Mouse (Mus musculus) spleen, adult 18-20 months (tissue): ENCODE measurements at regions not wholly inside any gene's neighbourhood (a gene's known extent, or its start where the extent isn't known, plus 50 kb on each side); places are given as distances from the start of the nearest gene placed in this dataset.
A peak's percentile ranks its signal among the peaks of the same experiment; 100 is the strongest.

Experiments
- DNase-seq, 2 experiments: peaks; one replicate each; pipeline ENCODE4 v3.0.0; 2022; ENCODE audit warnings: mixed read lengths in 2 of 2

DNA sequence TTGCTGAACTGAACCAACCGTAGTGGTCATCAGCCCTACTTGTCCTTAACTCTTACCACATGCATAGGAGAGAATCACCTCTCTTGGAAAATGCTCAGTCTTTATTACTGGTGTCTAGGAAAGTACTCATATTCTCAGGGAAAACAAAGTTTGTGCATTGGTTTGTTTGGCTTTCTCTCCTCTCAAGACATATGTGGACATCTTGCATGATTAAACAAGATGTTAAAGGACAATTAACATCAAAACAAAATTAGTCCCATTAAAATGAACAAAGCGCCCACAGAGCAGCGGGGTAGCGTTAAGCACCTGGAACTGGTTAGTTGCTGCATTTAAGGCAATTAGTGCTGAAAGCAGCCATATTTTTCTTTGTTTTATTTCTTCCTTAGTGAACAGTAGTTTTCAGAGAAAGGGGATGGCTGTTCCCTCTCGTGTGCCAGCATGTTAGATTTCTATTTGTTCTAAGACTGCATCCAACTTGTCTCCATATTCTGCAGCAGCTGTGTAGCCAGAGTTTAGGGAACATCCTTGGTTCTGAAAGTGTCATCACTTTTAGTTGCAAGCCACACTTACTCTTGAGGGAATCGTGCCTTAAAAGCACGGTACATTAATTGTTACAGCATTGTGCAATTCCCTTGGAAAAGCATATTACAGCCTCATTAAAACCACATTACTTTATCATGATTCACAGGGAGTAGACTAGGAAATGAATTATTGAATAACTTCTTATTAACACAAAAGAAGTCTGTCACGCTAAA is 137.7 kb downstream of the Ube2u start:
- no peak for DNase-seq

DNA sequence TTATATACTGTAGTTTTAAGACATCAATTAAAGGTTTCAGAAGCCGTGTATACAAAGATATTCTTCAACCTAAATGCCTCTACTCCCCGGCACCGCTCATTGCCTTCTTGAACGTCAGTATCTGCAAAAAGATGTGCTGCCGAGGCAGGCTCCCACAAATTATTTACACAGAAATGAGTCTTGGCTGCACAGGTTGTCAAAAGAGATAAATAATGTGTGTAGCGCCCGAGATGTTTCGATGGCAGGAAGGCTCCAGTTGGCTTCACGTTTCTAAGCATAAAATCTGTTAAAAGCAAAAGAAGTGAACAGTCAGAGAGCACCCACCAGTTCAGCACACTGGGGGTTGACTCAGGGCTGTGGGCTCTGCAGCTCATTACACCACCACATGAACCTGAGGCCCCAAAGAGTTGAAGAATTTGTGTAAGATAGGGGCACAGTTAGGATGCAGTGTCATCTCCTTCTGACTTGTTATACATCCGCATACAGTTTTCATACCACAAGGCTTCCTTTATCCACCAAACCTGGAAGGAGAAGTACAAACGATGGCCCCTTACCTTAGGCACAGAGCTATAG is 138.4 kb downstream of the Ube2u start:
- DNase-seq, result no peak

DNA sequence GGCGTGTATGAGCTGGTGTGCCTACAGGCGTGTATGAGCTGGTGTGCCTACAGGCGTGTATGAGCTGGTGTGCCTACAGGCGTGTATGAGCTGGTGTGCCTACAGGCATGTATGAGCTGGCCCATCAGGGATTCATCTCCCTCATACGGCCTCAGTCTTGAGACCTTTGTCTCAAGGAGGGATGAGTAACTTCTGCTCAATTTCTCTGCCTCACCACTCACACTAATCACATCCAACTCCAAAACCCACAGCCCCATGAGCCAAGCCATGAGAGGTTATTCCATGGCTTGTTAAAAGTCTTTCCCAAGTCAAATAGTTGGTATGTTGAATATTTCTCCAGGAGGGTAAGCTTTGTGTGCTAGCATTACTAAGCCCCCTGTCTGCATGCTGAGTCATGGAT is 146.0 kb downstream of the Ube2u start:
- no peak for DNase-seq

DNA sequence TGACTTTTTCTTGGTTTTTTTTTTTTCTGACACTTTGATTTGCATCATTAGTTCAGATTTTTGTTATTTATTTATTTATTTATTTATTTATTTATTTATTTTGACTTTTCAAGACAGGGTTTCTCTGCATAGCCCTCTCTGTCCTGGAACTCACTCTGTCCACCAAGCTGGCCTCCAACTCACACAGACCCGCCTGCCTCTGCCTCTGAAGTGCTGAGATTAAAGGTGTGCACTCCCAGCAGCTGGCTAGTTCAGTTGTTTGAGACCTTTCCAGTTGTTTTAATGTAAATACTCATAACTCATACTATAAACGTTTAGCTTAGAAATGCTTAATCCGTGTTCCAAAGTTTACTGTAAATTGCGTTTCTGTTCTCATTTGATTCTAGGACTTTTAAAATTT is 147.9 kb downstream of the Ube2u start:
- no peak for DNase-seq

DNA sequence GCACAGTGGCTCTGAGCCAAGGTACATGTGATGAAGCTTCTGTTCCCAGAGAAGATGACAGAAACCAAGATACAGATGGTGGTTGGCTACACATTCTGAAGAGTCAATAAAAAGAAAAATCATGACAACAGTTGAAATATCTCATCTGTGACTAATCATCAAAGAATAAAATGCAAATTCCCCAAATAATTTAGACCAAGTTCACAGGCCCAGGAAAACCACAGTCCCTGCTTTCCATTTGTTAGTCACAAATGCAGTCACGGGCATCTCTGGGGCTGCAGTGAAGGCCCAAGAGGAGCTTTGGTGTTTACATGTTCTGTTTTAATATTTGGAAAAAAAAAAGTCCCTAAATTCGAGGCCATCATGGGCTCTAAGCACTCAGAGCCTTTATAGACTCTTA is 142.1 kb upstream of the Cachd1 start:
- no peak for DNase-seq

DNA sequence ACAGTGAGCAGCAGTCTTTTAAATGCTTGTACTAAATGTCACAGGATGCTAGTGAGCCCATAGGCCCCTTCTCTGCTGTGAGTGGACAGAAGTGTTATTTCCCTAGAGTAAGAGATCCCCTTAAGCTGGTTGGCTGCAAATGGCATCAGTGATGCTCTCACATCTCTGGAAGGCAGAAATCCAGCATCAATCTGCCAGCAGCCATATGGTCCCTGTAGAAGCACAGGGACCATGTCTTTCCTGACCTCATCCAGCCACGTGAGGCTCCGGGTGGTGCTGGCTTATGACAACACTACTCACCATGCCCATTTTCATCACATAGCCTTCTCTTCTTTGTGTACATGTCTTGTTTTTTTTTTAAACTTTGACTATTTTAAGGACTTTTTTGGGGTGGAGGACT is 138.9 kb upstream of the Cachd1 start:
- DNase-seq, result no peak

DNA sequence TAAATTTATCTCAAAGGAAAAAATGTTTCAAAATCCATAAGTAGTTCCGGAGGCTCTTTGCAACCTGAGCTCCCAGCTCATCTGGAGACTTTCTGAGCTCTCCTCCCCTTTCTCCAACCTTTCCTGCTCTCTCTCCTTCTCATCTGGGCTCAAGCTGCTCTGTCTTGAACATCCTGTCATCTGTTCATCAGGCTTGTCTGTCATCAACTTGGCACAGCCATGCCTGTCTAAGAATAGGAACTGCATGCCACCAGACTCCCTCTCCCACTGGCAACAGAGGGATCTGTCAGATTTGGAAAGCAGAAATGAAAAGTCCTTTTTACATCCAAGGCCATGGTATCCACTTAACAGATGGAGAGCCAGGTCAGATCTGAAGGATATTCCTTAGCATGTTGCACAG is 115.3 kb upstream of the Cachd1 start:
- no peak for DNase-seq

DNA sequence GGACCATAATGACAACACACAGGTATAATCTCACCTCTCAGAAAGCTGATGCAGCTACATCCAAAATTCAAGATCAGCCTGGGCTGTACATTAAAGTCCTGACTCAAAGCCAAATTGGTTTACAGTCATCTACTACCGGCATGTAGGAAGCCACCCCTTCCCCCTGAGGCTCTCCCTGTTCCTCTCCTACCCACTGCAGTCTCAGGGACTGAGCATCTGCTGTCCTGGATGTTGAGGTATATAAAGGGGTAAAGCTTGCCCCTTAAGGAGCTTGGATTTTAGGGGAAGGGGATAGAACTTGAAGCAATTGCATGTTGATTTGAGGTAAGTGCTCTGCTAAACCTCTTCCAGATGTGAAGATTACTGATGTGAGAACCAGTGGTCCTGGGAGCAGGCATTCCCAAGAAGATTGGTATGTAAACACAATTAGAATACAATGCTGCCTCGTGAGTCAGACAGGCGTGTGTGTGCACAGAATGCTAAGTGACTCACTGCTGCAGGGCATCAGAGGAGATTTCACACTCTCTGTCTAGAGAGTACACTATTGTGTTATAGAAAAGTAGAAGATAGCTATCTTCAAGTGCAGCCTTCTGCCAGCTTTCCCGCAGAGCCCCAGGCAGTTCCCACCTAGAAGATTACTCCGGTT is 111.7 kb upstream of the Cachd1 start:
- no peak for DNase-seq

DNA sequence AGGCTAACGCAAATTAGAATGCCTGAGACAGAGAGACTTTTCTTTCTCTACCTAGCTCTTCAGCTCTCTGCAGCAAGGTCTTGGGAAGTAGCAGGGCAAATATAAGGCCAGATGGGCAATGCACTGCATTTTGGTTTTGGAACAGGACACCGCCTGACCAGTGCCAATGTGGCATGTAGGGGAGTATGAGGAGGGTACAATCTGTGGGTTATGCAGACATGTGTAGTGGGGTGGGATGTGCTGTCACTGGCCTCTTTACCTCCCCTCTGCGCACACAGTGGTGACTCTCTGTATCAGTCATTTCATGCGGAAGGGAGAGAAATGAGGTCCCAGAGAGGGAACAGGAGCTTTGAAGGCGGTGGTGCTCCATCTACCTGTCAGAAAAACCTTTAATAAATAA is 105.9 kb upstream of the Cachd1 start:
- no peak for DNase-seq

DNA sequence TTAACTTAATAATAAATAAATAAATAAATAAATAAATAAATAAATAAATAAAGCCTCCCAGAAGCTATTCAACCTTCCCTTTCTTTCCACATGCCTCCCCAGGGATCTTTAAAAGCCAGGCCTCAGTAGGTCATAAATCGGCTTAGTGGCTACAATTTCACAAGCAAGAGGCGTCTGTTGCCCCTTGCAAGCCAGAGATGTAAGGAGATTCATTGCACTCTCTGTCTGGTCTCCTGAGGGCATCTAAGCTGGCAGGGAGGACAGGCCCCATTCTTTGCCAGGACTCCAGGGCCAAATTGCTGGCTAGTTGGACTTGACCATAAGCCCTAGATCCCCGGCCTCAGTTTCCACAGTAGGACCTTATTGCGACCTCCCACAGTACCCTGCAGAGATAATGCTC is 101.6 kb upstream of the Cachd1 start:
- DNase-seq, result no peak

DNA sequence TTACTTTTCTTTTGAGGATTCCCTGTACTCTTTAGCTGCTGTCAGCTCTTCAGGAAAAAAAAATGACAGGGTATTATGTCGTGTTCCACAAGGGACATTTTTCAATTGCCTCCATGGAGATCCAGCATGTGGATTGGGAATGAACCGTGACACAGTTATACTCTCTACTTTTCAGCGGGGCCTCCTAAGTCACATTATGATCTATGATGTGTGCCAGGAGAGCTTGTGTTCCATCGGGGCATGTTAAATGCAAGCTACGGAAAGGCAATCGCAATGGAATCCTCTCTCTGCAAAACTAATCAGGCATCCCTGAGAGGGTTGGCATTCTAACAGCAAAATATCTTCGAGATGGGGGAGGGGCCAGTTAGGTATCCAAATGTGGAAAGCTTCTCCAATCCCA is 92.7 kb upstream of the Cachd1 start:
- no peak for DNase-seq

DNA sequence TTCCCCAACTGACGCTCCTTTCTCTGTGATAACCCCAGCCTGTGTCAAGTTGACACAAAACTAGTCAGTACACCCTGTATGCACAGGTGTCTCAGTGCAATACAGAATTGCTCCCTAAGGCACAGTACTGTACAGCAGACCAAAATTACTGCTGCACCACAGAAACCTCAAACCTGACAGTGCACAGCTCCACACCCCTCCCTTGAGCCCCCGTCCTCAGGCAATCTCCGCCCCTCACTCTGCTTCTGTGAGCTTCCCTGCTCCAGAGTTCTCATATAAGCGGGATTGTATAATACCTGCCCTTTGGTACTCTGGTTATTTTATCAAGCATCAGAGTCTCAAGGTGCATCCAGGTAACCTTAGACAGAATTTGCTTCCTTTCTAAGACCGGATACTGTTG is 76.5 kb upstream of the Cachd1 start:
- no peak for DNase-seq

DNA sequence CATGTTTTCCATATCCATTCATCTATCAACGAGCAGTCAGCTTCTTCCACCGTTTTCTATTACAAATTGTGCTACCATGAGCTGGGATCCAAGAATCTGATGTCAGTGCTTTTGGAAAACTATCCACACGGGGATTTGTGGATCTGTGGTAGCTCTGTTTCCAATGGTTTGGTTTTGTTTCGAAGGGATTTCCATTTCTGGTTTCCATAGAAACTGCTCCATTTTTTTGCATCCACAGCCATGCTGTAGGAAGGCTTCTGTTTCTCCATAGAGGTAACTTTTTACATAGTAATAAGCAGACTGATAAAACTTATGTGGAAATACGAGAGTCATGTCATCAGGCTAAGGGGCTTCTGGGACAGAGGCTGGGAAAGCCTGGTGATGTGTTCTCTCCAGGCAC is 76.1 kb upstream of the Cachd1 start:
- DNase-seq, result no peak

DNA sequence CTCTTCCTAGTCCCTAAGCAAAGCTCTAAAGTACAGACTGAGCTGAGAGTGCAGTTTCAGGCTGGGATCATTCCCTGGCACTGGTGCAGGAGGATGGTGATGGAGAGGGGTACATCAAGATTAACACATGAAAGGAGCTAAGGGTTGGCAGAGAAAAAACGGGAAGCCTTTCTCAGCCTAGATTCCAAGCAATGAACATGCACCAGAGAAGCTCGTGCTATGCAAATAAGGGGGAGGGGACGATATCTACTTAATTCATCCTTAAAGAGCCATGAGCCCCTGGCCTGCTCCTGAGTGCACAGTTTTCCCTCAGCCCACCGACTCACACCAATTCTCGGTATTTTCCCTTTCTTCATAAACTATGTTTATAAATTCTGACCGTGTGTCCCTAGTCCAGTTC is 70.5 kb upstream of the Cachd1 start:
- no peak for DNase-seq

DNA sequence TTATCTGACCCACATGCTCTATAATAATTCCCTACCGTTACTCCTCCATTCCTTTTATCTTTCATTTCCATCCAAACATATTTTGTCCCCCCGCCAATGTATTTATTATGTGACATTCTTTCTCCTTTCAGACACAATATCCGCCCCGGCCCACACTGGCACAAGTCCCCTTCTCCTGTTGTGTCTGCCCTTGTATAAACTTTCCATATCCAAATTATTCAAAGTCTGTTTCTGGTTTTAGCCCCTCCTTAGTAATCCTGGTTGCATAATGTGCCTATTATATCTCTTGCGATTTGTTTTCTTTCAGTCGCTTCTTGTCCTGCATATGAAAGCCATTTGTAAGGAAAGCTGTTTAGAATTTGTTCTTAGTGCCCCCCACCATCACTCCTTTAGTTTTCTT is 69.3 kb upstream of the Cachd1 start:
- no peak for DNase-seq

DNA sequence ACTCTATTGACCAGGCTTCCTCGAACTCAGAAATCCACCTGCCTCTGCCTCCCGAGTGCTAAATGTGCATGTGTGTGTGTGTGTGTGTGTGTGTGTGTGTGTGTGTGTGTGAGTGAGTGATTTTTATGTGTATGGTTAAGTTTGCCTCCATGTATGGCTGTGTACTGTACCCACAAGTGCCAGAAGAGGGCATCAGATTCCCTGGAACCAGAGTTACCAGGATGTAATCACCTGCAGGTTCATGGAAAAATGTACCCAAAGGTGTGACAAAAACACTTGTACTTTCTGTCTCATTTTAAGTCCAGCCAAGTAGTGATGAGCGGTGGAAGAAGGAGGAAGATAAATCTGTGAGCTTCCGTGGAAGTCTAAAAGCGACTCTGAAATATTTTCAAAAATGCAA is 68.2 kb upstream of the Cachd1 start:
- no peak for DNase-seq

DNA sequence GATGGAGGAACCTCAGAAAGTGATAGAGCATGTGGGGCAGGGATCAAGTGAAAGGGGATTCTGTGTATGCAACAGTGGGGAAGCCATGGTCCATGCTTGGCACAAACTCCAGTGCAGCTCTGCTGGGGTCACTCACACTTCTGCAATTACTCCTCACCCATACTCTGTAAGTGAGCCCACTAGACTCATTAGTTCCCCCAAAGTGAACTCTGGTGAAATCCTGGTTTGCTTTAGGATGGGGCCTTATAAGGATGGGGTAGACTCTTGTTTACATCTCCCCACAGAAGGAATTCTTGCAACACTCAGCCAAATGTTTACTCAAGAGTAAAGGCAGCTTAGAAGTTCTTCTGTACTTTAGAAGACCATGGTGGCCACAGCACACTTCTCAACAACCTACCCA is 62.2 kb upstream of the Cachd1 start:
- no peak for DNase-seq

DNA sequence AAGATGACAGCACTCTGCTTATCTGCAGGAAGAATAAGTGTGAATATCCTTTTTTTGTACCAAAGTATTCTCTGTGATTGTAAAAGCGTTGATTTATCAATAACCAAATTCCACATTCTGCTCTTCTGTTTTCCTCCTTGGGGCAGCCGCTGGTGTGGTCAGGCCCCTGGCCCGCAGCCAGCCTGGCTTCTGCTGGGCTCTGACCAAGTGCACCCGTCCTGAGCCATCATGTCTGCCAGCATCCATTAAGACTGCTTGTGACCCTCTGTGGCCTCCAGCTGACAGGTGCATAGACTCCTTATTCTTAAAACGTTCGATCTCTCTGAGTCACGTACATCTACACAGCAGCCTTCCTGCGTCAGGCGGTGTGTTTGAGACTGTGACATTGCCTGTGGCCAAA is 58.9 kb upstream of the Cachd1 start:
- no peak for DNase-seq

DNA sequence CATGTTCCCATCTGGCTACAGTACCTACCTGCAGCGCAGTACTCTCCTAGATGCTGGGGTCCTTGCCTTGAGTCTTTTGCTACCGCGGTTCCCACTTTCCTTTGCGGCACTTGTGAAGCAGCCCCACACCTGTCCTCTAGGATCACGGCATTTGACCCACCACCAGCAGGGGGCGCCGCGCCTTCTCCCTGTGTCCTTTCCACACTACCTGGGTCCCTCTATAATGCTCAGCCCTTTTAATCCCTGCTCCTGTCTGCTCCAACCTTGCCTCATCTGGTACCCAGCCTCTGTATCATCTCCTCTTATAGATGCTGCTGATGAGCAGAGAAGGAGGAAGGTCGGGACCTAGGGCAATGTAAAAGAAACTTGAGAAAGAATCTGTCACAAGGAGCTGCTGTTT is 53.9 kb upstream of the Cachd1 start:
- peak in 1 of 2 experiments; percentile 13 for DNase-seq

DNA sequence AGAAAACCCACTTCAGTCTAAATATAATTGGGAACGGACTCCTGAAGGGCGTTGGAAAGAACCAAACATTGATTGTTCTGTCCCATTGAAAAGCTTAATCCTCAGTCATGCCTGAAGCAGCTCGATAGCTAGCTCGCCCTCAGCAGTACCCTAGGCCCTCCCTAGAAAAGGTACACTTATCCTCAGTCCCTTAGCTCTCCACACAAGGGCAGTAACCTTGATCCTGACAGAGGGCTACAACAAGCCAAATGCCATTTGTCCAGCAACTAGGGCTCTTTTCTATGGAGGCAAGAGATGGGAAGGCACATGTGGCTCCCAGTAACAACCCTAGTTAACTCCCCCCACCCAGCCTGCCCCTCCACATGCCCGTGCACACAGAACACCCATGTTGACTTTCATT is 53.4 kb upstream of the Cachd1 start:
- no peak for DNase-seq

DNA sequence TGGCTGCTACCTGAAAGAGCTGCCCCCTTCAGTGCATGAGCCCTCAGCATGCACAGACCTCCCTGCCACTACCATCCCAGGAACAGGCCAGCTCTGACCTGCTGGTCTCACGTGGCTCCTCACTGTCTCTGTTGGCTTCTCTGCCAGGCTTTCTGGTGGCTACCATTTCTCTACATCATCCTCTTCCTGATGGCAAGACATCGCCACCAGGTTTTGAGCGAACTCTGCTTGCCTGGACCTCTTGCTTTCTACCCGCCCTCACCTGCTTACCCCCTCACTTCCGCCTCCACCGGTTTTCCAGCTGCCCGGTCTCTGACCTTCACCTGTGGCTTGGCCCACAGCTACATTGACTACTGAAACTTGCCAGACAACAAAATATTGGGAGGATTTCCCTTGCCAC is 50.7 kb upstream of the Cachd1 start:
- DNase-seq, result no peak

DNA sequence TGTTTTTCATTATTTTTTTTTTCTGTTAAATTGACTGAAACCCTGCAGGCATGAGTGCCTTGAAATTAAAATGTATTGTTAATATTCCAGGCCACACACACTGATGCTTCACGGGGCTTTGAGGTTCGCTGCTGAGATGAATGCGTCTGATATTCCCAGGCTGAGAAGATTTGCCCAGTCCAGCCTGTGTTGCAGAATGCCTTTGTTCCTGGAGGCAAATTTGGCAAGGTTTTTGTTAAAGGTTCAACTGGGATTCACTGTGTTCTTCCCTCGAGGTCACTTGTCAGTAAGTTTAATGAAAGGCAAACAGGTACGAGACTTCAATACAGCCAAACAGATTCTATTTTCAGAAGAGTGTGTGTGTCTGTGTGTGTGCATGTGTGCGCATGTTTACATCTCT is 50.0 kb upstream of the Cachd1 start:
- DNase-seq, result no peak
